Comparison of ENCODE assay signal across 9 mouse cellular contexts in genomic region chr13:21167910-21168300, GRCm38 (mm10). TPM values are rescaled to one million over a fixed set of nuclear protein-coding genes. Genes with fewer than 3 reads are reported as not detected.
DNase-seq lines count a peak whose midpoint lies in the region; ATAC-seq and TF ChIP-seq lines count a peak whose summit lies in the region.
"Had no signal": no experiment of that assay in that cellular context is flagged by ENCODE, and none has a peak within 500 bp of the region (broad histone marks: within the 10 kb centered on the region; RNA-seq: fewer than 3 reads in every experiment).

No protein-coding gene starts in this region.

- no peak for DNase-seq in spleen, adult 2 months (ENCODE audit: low read depth in 1 of 2, low spot score in 2 of 2)
- no peak for DNase-seq in spleen, postnatal 36 days (ENCODE audit: low spot score in 2 of 2)
- DNase-seq in heart, postnatal 4 days = peak; percentile 35
- no peak for DNase-seq in liver, adult 2 months (ENCODE audit: extremely low read depth, low read depth, low spot score)
- no peak for DNase-seq in urinary bladder, adult 18-20 months (ENCODE audit: low spot score in 2 of 2)

- no peaks in the 10 kb centered on the region for H3K36me3 ChIP-seq in spleen, adult 2 months (ENCODE audit: control insufficient read depth, insufficient read depth, low read length)
- H3K36me3 ChIP-seq in liver, adult 2 months (ENCODE audit: control insufficient read depth, insufficient read depth, low read length) = no peaks in the 10 kb centered on the region
- H3K36me3 ChIP-seq in myocyte (ENCODE audit: control insufficient read depth, insufficient read depth) = no peaks in the 10 kb centered on the region

- peak overlapping the region; percentile 95 for H3K4me2 ChIP-seq in myocyte (ENCODE audit: low read depth)

- no peaks in the 10 kb centered on the region for H3K79me2 ChIP-seq in liver, adult 2 months (ENCODE audit: control insufficient read depth, insufficient read depth, low read length)
- no peaks in the 10 kb centered on the region for H3K79me2 ChIP-seq in myocyte (ENCODE audit: control insufficient read depth, insufficient read depth)

- H3K27ac ChIP-seq in spleen, adult 2 months (ENCODE audit: insufficient read depth, low read length) = no peak overlapping the region
- no peak overlapping the region for H3K27ac ChIP-seq in cortical plate, adult 2 months (ENCODE audit: insufficient read depth, low read length)
- no peak overlapping the region for H3K27ac ChIP-seq in liver, adult 2 months (replicated peaks; ENCODE audit: insufficient read depth, low read depth, low read length)

- no peak for ATAC-seq in frontal cortex, adult (ENCODE audit: low TSS enrichment)

- no peak overlapping the region for H3K9ac ChIP-seq in liver, adult 2 months (ENCODE audit: low read depth, low read length)

- no peaks in the 10 kb centered on the region for H3K27me3 ChIP-seq in spleen, adult 2 months (ENCODE audit: control insufficient read depth, insufficient read depth, low read length)
- H3K27me3 ChIP-seq in liver, adult 2 months (ENCODE audit: control insufficient read depth, insufficient read depth, low read length) = no peaks in the 10 kb centered on the region
- H3K27me3 ChIP-seq in myocyte (ENCODE audit: control insufficient read depth, insufficient read depth, insufficient read length) = no peaks in the 10 kb centered on the region

- TF ChIP-seq CTCF in spleen, adult 2 months (IDR thresholded peaks at IDR 0.05; ENCODE audit: extremely low read depth, insufficient read depth, insufficient read length, insufficient replicate concordance) = no peak
- no peak for TF ChIP-seq CTCF in cortical plate, adult 2 months (IDR thresholded peaks at IDR 0.05; ENCODE audit: extremely low read depth, insufficient read depth, low read length)
- TF ChIP-seq CTCF in liver, adult 2 months (IDR thresholded peaks at IDR 0.05; ENCODE audit: low read depth, low read length) = no peak

- WGBS in spleen, adult 2 months = 0% methylated on average over 8 of the region's 8 CpGs
- whole genome bisulfite sequencing in liver, adult 2 months = under 1% methylated on average over 8 of the region's 8 CpGs

- H3K4me3 ChIP-seq in spleen, adult 2 months (ENCODE audit: extremely low read depth, insufficient read depth, insufficient read length) = peak overlapping the region; percentile 38; the same call in 1 of the 2 replicates
- H3K4me3 ChIP-seq in cortical plate, adult 2 months (ENCODE audit: insufficient read depth, low read length) = peak overlapping the region; percentile 49
- peak overlapping the region; percentile 36; the same call in 1 of the 2 replicates for H3K4me3 ChIP-seq in liver, adult 2 months (ENCODE audit: insufficient read depth, low read depth, low read length)
- H3K4me3 ChIP-seq in myocyte = peak overlapping the region; percentile 34

- H3K4me1 ChIP-seq in spleen, adult 2 months (ENCODE audit: control insufficient read depth, insufficient read depth, insufficient read length) = peaks cover 2% of the 10 kb centered on the region; the same call in 1 of the 2 replicates
- H3K4me1 ChIP-seq in cortical plate, adult 2 months (ENCODE audit: control insufficient read depth, insufficient read depth, low read length) = no peaks in the 10 kb centered on the region
- H3K4me1 ChIP-seq in liver, adult 2 months (ENCODE audit: control insufficient read depth, insufficient read depth, low read length) = peaks cover 2% of the 10 kb centered on the region; the same call in 1 of the 2 replicates

- no peak for TF ChIP-seq POLR2A in spleen, adult 2 months (IDR thresholded peaks at IDR 0.05; ENCODE audit: low read depth, low read length)
- no peak for TF ChIP-seq POLR2A in cortical plate, adult 2 months (IDR thresholded peaks at IDR 0.05; ENCODE audit: extremely low read depth, insufficient read depth, low read length)
- no peak for TF ChIP-seq POLR2A in liver, adult 2 months (IDR thresholded peaks at IDR 0.05; ENCODE audit: extremely low read depth, insufficient read depth, low read length)
- TF ChIP-seq POLR2A in myocyte (IDR thresholded peaks at IDR 0.05; ENCODE audit: insufficient read length, low read depth) = no peak

- H3ac ChIP-seq in myocyte (ENCODE audit: control insufficient read depth, insufficient read length) = no peak overlapping the region

TF ChIP-seq in myocyte, 11 proteins besides CTCF, POLR2A, EP300 and RAD21:
- TF ChIP-seq USF1 (IDR thresholded peaks at IDR 0.05; ENCODE audit: low read depth) (no peak), MAX (IDR thresholded peaks at IDR 0.05; ENCODE audit: low read depth) (no peak), SRF (IDR thresholded peaks at IDR 0.05; ENCODE audit: control insufficient read depth, insufficient read length, low read depth) (no peak)

RNA-seq across cellular contexts. Expression of gene Trim27, which starts 11.3 kb away (rescaled TPM):
- 63.9 and 82.1 TPM in 2 replicates for polyA plus RNA-seq in spleen, adult 2 months (2012; rRNA removed)
- 30.4 and 30.5 TPM in 2 replicates for polyA plus RNA-seq in cortical plate, adult 2 months (2012; rRNA removed)
- total RNA-seq in heart, postnatal 4 days (2021) = 10 to 100 TPM; 43.2 to 43.9 TPM
- total RNA-seq in liver, adult 2 months (2014; rRNA removed) = 9.4 and 16.4 TPM in 2 replicates
- polyA plus RNA-seq in liver, adult 2 months (2012; rRNA removed) = 33.9 and 39.5 TPM in 2 replicates
- polyA plus RNA-seq in myocyte (2012; fragmentation: generic; extraction: Trizol) = 62.4 TPM

RNA-seq across cellular contexts. Expression of gene Olfr1368, which starts 22.2 kb away (rescaled TPM):
- not detected in 2 replicates for polyA plus RNA-seq in spleen, adult 2 months (2012; rRNA removed)
- polyA plus RNA-seq in cortical plate, adult 2 months (2012; rRNA removed) = not detected in 2 replicates
- total RNA-seq in heart, postnatal 4 days (2021) = not detected
- total RNA-seq in liver, adult 2 months (2014; rRNA removed) = not detected in 2 replicates
- polyA plus RNA-seq in liver, adult 2 months (2012; rRNA removed) = not detected in 2 replicates
- polyA plus RNA-seq in myocyte (2012; fragmentation: generic; extraction: Trizol) = not detected
- polyA plus RNA-seq: gonadal fat pad, adult 2 months had no signal

RNA-seq across cellular contexts. Expression of gene Olfr263, which starts 38.5 kb away (rescaled TPM):
- polyA plus RNA-seq in spleen, adult 2 months (2012; rRNA removed) = not detected in 2 replicates
- polyA plus RNA-seq in cortical plate, adult 2 months (2012; rRNA removed) = not detected in 2 replicates
- not detected for total RNA-seq in heart, postnatal 4 days (2021)
- total RNA-seq in liver, adult 2 months (2014; rRNA removed) = not detected in 2 replicates
- polyA plus RNA-seq in liver, adult 2 months (2012; rRNA removed) = not detected in 2 replicates
- not detected for polyA plus RNA-seq in myocyte (2012; fragmentation: generic; extraction: Trizol)
- polyA plus RNA-seq: gonadal fat pad, adult 2 months had no signal

RNA-seq across cellular contexts. Expression of gene Olfr1369-ps1, which starts 56.6 kb away (rescaled TPM):
- not detected in 2 replicates for polyA plus RNA-seq in spleen, adult 2 months (2012; rRNA removed)
- not detected in 2 replicates for polyA plus RNA-seq in cortical plate, adult 2 months (2012; rRNA removed)
- not detected for total RNA-seq in heart, postnatal 4 days (2021)
- total RNA-seq in liver, adult 2 months (2014; rRNA removed) = not detected in 2 replicates
- polyA plus RNA-seq in liver, adult 2 months (2012; rRNA removed) = not detected in 2 replicates
- polyA plus RNA-seq in myocyte (2012; fragmentation: generic; extraction: Trizol) = not detected
- polyA plus RNA-seq: gonadal fat pad, adult 2 months had no signal
